Mouse (Mus musculus) ES-Bruce4 (cell line): ENCODE results near the gene Mdh1.

Experiments
- CTCF ChIP-seq: IDR thresholded peaks from one replicate; pipeline ENCODE4 v1.8.1; 2011; ENCODE audit warnings: low read depth, low read length
- POLR2A ChIP-seq: IDR thresholded peaks from one replicate; pipeline ENCODE4 v1.8.1; 2011; ENCODE audit warnings: low read length; ENCODE audit not compliant: insufficient read depth

GRCm38 (mm10) chr11:21561347-21561746 lies 10.8 kb downstream of the Mdh1 start:
- no peak for TF ChIP-seq CTCF
- TF ChIP-seq POLR2A, result no peak
